Mouse (Mus musculus) small intestine, adult 2 months (tissue): ENCODE measurements at regions not wholly inside any gene's neighbourhood (a gene's known extent, or its start where the extent isn't known, plus 50 kb on each side); places are given as distances from the start of the nearest gene placed in this dataset.

Experiments used
- H3K27ac ChIP-seq: fragments of 200-500 bp; 2 replicates; pipeline ENCODE4 v1.5.1; 2012; ENCODE audit warnings: low read depth, low read length, control low read depth, inconsistent platforms; ENCODE audit not compliant: insufficient read depth
- H3K27me3 ChIP-seq: fragments of 200-500 bp; 2 replicates; pipeline ENCODE4 v1.6.1; 2012; ENCODE audit warnings: mild to moderate bottlenecking, moderate library complexity, low read length, inconsistent platforms; ENCODE audit not compliant: control insufficient read depth, insufficient read depth
- H3K36me3 ChIP-seq: fragments of 200-500 bp; 2 replicates; pipeline ENCODE4 v1.6.1; 2012; ENCODE audit warnings: mild to moderate bottlenecking, low read length, control low read depth, inconsistent platforms; ENCODE audit not compliant: control insufficient read depth, insufficient read depth
- H3K4me1 ChIP-seq: fragments of 200-500 bp; 2 replicates; pipeline ENCODE4 v1.6.1; 2012; ENCODE audit warnings: low read length, inconsistent platforms, mixed read lengths; ENCODE audit not compliant: control insufficient read depth, insufficient read depth, insufficient read length
- H3K4me3 ChIP-seq: fragments of 200-500 bp; 2 replicates; pipeline ENCODE4 v1.5.1; 2012; ENCODE audit warnings: low read depth, mild to moderate bottlenecking, control low read depth, inconsistent platforms, low read length, moderate library complexity
- CTCF ChIP-seq: fragments of 200-500 bp; IDR thresholded peaks from 2 replicates; pipeline ENCODE4 v1.5.1; 2012; ENCODE audit warnings: low read depth, mild to moderate bottlenecking, control low read depth, inconsistent platforms, low read length, moderate library complexity, mixed read lengths; ENCODE audit not compliant: insufficient replicate concordance, insufficient read length; ENCODE audit errors: extremely low read depth
- POLR2A ChIP-seq: fragments of 200-500 bp; IDR thresholded peaks from 2 replicates; pipeline ENCODE4 v1.6.1; 2012; ENCODE audit warnings: low read depth, mild to moderate bottlenecking, control low read depth, inconsistent platforms, low read length, moderate library complexity
- WGBS: fragments of 180-500 bp; shearing (Covaris S2); methylation state at CpG from one replicate; pipeline ENCODE4 v1.1.7; 2018; 5-methylcytosine and 5-hydroxymethylcytosine counted together

DNA sequence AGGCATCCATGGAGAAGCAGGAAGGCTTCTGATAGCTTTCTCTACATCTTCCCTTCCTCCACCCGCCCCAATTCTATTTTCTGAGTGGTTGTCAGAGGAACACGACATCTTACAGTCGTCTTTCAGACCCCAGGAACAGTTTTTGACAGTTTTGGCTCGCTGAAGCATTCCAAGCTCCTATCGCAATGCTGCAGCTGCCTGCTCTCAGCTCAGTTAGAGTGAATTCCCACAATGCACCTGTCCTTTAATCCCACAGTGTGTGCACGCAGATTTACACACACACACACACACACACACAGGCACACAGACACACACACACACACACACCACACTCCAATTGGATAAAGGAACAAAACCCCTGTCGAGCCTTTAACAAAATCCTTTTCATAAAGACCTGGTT is 290.4 kb downstream of the Sv2b start:
- Histone ChIP-seq H3K4me1 (no peaks in the 10 kb centered on the region), H3K4me3 (no peak overlapping the region), H3K27ac (no peak overlapping the region), H3K27me3 (no peaks in the 10 kb centered on the region), H3K36me3 (no peaks in the 10 kb centered on the region)
- WGBS = 51% methylated on average over 7 of the region's 7 CpGs
- TF ChIP-seq CTCF (no peak), POLR2A (no peak)

- 78% methylated on average over 2 of the region's 2 CpGs for WGBS
- H3K27ac ChIP-seq = no peak overlapping the region
- no peaks in the 10 kb centered on the region for H3K36me3 ChIP-seq
- no peaks in the 10 kb centered on the region for H3K27me3 ChIP-seq
- no peak overlapping the region for H3K4me3 ChIP-seq
- TF ChIP-seq POLR2A (no peak), CTCF (no peak)
- H3K4me1 ChIP-seq = no peaks in the 10 kb centered on the region
Measured at GRCm38 (mm10) chr7:75008481-75008880, 300.6 kb downstream of the Sv2b start.

DNA sequence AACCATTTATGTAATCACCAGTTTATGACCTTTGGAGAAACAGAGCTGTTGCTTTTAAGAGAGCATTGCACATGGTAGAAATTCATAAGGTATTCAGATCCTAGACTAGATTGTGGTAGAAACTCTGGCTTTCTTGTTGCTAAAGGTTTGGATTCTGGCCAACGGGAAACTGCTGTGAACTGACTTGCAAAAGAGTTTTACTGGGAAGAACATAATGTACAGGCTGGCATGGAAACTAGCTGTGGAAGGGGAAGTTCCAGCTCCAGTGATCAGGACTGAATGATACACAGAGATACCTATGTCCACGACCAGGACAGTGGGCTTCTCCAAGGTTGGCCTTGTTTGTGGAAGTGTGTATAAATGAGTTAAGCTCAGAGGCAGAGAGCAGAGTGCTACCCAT is 318.9 kb downstream of the Sv2b start:
- no peak overlapping the region for H3K27ac ChIP-seq
- 42% methylated on average over 2 of the region's 2 CpGs for WGBS
- no peaks in the 10 kb centered on the region for H3K27me3 ChIP-seq
- no peak for TF ChIP-seq CTCF
- no peak for TF ChIP-seq POLR2A
- H3K4me3 ChIP-seq = no peak overlapping the region
- H3K4me1 ChIP-seq = no peaks in the 10 kb centered on the region
- no peaks in the 10 kb centered on the region for H3K36me3 ChIP-seq

- 25% methylated on average over 2 of the region's 2 CpGs for WGBS
- Histone ChIP-seq H3K4me1 (no peaks in the 10 kb centered on the region), H3K27ac (no peak overlapping the region), H3K36me3 (no peaks in the 10 kb centered on the region), H3K27me3 (no peaks in the 10 kb centered on the region), H3K4me3 (no peak overlapping the region)
- TF ChIP-seq CTCF (no peak), POLR2A (no peak)
Measured at GRCm38 (mm10) chr7:74979479-74979878, 329.6 kb downstream of the Sv2b start.

- H3K4me3 ChIP-seq = no peak overlapping the region
- no peaks in the 10 kb centered on the region for H3K4me1 ChIP-seq
- no peaks in the 10 kb centered on the region for H3K36me3 ChIP-seq
- TF ChIP-seq CTCF (no peak), POLR2A (no peak)
- H3K27me3 ChIP-seq = no peaks in the 10 kb centered on the region
- no peak overlapping the region for H3K27ac ChIP-seq
Measured at GRCm38 (mm10) chr7:74975986-74976385, 333.1 kb downstream of the Sv2b start.

- TF ChIP-seq POLR2A (no peak), CTCF (no peak)
- Histone ChIP-seq H3K4me1 (no peaks in the 10 kb centered on the region), H3K36me3 (no peaks in the 10 kb centered on the region), H3K27me3 (no peaks in the 10 kb centered on the region), H3K27ac (no peak overlapping the region), H3K4me3 (no peak overlapping the region)
- 69% methylated on average over 3 of the region's 3 CpGs for WGBS
Measured at GRCm38 (mm10) chr7:74974448-74974847, 334.6 kb downstream of the Sv2b start.

- no peaks in the 10 kb centered on the region for H3K36me3 ChIP-seq
- H3K4me1 ChIP-seq = no peaks in the 10 kb centered on the region
- 57% methylated on average over 5 of the region's 5 CpGs for WGBS
- H3K27ac ChIP-seq = no peak overlapping the region
- H3K27me3 ChIP-seq = no peaks in the 10 kb centered on the region
- no peak for TF ChIP-seq POLR2A
- TF ChIP-seq CTCF = no peak
- H3K4me3 ChIP-seq = no peak overlapping the region
Measured at GRCm38 (mm10) chr7:74944421-74945098, 364.5 kb downstream of the Sv2b start.

DNA sequence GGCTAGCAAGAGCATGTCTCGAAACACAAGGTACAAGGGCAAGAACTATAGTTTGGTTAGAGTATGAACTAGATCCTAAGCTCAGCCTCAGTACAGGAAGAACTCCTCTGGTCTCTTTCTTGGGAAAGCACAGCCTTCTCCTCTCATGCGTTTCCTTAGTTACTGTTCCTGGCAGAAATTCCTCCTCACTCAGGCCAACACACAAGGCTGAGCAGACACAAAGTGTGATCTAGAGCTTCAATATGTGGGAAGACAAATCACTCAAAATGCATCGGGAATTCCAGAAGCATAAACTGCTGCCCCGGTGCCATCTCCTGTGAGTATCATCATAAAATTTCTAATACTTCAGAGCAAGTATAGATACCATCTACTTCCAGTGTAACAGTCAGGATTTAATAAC is 366.1 kb downstream of the Sv2b start:
- no peaks in the 10 kb centered on the region for H3K27me3 ChIP-seq
- no peaks in the 10 kb centered on the region for H3K36me3 ChIP-seq
- no peaks in the 10 kb centered on the region for H3K4me1 ChIP-seq
- no peak overlapping the region for H3K27ac ChIP-seq
- no peak overlapping the region for H3K4me3 ChIP-seq
- TF ChIP-seq CTCF = no peak
- TF ChIP-seq POLR2A = no peak
- WGBS = 70% methylated on average over 4 of the region's 4 CpGs
